Mouse (Mus musculus) G1E-ER4 (cell line): ENCODE measurements around the gene Scai. TPM values are rescaled to one million over a fixed set of nuclear protein-coding genes. Genes with fewer than 3 reads are reported as not detected.

Experiments used
- GATA1 ChIP-seq: IDR thresholded peaks from one replicate; pipeline ENCODE4 v1.8.0; 2012; ENCODE audit warnings: low read length, inconsistent platforms
- polyA plus RNA-seq: library from polyadenylated mRNA; stranded (reverse); fragments of >175 nt; gene quantifications from 2 replicates; pipeline ENCODE4 v1.2.3, GENCODE M21; 2012

Gene Scai
- polyA plus RNA-seq, 1 experiment = 48.6 TPM

DNA sequence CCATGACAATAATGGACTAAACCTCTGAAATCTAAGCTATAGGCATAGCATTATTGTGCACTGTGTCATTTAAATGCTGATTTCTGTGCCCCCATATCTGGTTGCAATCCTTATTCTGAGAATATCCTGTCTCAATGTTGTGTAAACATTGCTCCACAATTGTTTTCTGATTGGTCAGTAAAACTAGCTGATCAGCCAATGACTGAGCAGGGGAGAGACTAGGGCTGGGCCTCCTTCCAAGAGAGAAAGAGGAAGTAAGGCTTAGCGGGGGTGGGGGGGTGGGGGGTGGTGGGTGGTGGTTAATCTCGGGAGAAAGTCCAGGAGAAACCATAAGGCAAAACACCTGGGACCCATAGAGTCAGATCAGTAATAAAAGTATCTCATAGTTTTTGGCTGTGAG is 42.5 kb downstream of the Scai start:
- no peak for TF ChIP-seq GATA1

DNA sequence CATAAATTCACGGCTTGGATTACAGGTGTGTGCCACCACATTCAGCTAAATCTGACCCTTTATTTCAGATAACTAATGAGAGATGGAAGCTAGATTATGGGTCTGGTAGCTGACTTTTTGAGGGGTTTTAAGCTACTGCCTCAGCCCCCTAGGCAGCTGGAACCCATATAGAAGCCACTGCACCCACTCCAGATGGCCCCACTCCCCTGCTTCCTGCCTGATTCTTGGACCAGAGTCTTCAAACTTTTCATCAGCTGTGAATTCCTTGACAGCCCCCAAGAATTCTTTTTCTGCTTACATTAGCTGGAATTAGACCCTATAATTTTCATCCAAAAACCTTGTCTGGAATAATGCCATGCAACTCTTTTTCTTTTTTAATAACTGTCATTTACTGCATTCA is 44.1 kb downstream of the Scai start:
- TF ChIP-seq GATA1 = no peak

DNA sequence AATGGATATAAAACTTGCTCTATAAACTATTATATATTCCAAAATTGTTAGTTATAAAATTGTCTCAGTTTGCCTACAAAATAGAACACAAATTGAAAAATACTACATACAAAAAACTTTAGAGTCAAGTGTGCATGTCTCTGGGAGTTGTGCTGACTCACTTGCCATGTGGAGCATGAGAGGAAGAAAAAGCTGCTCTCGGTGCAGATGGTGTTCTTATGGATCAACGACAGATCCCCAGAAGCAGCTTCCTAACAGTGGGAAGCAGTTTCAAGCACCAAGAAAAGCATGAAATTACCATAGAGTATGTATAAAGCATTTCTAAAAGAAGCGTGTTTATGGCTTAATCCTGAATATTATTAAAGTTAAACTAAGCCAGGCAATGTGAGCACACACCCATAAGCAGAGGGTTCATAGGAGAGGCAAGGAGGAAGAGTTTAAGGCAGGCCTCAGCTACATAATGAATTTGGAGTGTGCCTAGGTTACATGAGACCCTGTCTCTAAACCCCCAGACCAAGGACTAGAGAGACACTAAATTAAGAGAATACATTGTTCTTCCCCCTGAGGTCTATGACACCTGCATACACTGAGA is 48.1 kb downstream of the Scai start:
- no peak for TF ChIP-seq GATA1

DNA sequence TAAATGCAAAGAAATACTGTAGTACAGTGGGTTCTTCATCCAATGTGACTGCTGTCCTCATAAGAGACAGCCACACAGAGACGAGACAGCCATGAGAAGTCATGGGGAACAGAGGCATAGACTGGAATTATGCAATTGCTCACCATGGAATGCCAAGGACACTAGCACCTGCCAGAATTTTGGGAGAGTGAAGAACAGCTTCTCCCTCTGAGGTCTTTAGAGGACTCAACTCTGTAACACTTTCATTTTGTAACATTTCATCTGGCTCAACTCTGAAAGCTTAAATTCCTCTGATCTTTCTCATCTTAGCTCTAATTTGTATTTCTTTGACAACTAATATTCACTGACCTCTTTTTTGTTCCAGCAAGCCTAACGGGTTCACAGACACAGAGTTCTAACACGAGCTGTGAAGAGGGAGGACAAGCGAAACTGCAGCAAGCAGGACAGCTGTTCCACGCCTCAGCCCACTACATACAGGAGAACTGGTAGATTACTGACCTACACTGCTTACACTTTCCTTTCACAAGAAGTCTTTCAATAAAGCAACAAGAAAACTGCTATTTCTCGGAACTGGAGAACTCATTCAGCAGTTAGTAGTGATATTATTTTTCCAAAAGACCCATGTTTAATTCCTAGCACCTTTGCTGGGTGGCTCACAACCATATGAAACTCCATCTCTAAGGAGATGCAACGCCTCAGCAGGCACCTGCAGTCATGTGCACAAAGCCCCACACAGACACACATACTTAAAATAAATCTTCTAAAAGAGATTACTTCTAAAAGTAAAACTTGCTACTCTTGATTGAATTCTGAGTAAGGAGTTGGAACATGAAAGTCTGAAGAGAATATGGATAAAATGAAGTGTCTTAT is 49.7 kb downstream of the Scai start:
- TF ChIP-seq GATA1 = no peak

GRCm38 (mm10) chr2:39129526-39130326 is 60.8 kb downstream of the Scai start:
- TF ChIP-seq GATA1 = no peak

- TF ChIP-seq GATA1 = peak; percentile 70
These were observed 66.4 kb downstream of the Scai start for GRCm38 (mm10) chr2:39124167-39124566.

DNA sequence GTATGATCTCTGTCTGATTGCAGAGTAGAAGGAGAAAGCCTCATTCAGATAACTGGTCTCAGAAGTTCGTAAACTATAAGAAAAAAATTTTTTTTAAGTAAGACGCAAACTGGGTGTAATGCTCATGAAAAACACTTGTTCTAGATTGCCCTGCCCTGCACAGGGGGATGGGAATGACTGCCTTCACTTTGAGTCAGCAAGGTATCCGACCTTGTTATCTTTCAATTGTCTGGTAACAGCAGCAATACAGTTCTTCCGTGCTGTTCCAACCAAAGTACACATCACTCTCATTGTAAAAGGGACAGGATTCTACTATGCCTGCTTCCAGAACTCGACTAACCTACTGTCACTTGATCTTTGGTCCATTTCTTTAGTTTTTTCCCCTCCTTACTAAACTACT is 69.4 kb downstream of the Scai start:
- no peak for TF ChIP-seq GATA1

DNA sequence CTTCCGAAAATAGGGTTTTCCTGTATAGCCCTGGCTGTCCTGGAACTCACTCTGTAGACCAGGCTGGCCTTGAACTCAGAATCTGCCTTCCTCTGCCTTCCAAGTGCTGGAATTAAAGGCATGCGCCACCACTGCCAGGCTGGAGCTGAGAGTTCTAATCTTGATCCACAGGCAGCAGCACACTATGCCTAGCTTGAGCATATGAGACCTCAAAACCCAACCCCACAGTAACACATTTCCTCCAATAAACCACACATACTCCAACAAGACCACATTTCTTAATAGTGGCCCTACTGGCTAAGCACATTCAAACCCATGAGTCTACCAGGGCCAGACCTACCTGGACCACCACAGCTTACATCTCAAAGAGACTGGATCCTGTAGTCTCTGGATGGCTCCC is 74.0 kb downstream of the Scai start:
- TF ChIP-seq GATA1 = no peak

DNA sequence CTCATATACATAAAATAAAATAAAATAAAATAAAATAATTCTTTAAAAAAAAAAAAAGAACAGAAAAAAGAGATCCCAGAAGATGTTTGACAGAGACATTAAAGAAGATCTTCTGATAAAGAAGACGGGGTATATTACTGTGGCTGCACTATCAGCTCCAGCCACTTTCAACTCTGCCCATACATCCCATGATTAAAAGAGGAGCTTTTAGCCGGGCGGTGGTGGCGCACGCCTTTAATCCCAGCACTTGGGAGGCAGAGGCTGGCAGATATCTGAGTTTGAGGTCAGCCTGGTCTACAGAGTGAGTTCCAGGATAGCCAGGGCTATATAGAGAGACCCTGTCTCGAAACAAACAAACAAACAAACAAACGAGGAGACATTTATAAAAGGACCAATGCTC is 76.4 kb downstream of the Scai start:
- TF ChIP-seq GATA1 = no peak

DNA sequence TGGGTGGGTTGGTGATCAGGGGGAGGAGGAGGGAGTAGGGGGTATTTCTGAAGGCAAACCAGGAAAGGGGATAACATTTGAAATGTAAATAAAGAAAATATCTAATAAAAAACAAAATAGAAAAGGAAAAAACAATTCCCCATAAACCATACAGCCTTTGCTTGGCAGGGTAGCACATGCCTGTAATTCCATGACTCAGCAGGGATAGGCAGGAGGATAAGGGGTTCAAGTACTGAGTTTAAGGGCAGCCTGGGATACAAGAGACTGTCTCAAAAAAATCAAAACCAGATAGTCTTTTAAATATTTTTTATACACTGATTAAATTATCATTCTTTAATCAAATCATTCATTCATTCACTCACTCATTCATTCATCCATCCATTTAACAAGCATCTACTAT is 80.0 kb downstream of the Scai start:
- TF ChIP-seq GATA1 = no peak

GRCm38 (mm10) chr2:39097993-39098392 is 92.5 kb downstream of the Scai start:
- TF ChIP-seq GATA1 = no peak

DNA sequence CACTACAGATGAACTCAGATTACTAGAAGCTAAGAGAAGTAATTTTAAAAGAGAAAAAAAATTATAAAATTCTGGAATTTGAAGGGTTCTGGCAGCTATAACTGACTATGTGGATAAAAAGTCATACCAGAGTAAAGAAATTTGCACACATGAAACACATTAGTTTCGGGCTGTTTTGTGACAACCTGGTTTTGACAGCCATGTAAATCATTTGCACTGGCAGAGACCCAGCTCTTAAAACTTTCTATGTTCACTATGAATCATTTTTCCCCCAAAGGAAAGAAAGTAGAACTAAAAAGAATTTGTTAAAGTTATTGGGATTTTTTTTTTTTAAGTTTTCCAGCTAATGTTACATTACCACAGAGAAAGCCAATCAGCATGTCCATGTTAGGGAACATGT is 98.6 kb downstream of the Scai start:
- TF ChIP-seq GATA1 = no peak

GRCm38 (mm10) chr2:39082706-39083105 is 107.8 kb downstream of the Scai start:
- TF ChIP-seq GATA1 = no peak

DNA sequence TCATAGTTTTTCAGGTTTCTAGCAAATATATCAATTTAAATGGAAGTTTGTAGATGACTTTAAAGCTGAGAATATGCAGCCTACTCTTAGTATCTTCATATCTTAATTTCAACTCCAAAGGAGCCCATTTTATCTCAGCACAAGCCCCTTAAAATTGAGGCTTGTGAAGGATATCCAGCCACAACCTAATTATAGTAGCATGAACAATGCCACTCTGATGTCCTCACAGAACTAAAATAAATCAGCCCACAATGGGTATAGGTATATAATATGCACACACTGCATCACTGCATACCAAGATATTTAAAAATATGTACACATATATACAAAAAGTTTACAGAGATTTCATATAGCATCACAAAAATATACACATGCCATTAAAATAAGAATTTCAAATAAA is 119.9 kb downstream of the Scai start:
- TF ChIP-seq GATA1 = no peak

DNA sequence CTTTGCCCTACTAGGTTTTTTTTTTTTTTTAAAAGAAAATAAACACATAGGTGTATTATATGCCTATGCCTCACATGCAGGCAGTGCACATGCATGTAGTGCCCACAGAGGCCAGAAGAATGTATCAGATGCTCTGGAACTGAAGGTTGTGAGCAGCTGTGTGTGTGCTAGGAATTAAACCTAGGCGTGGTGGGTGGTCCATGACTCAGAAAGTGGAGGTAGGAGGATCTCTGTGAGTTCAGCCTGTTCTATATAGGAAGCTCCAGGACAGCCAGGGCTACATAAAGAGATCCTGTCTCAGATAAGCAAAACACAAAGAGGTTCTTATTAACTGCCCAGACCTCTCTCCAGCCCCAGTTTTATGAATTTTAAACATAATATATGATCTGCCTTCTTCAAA is 121.4 kb downstream of the Scai start:
- TF ChIP-seq GATA1 = no peak

- no peak for TF ChIP-seq GATA1
These were observed 125.0 kb downstream of the Scai start, which contains the start of gene Golga1 for GRCm38 (mm10) chr2:39065400-39065987. Golga1 (minus strand) TSS chr2:39065541.
